Mouse (Mus musculus): ENCODE results near the gene Cd151. TPM values are rescaled to one million over a fixed set of nuclear protein-coding genes. Genes with fewer than 3 reads are reported as not detected.

Gene Cd151
- polyA plus RNA-seq, 1 experiment from 2014 or later: 49.6 TPM

- peak overlapping the region; percentile 77 for H3K9ac ChIP-seq (replicated peaks; ENCODE audit: low read depth)
- TF ChIP-seq EP300 (IDR thresholded peaks at IDR 0.05): no peak
- TF ChIP-seq CTCF (IDR thresholded peaks at IDR 0.05): no peak
- peak overlapping the region; percentile 68 for H3K4me3 ChIP-seq (ENCODE audit: low read depth, low read length)
- no peak overlapping the region for H3K27ac ChIP-seq (ENCODE audit: low read length)
- peaks cover 33% of the 10 kb centered on the region for H3K4me1 ChIP-seq (ENCODE audit: insufficient read depth, low read depth, low read length)
- no peaks in the 10 kb centered on the region for H3K27me3 ChIP-seq (replicated peaks; ENCODE audit: insufficient read depth, low read length)
- no peak for ATAC-seq
- DNase-seq (ENCODE audit: low spot score): no peak
- no peaks in the 10 kb centered on the region for H3K9me3 ChIP-seq (ENCODE audit: low read length)
- peak overlapping the region; percentile 94 for H3K4me2 ChIP-seq (replicated peaks; ENCODE audit: low read depth, low read length)
- WGBS: 5% methylated on average over 5 of the region's 5 CpGs
- H3K36me3 ChIP-seq (ENCODE audit: insufficient read depth, low read length): peaks cover 15% of the 10 kb centered on the region
Measured at GRCm38 (mm10) chr7:141474160-141474559, 7.0 kb downstream of the Cd151 start.

DNA sequence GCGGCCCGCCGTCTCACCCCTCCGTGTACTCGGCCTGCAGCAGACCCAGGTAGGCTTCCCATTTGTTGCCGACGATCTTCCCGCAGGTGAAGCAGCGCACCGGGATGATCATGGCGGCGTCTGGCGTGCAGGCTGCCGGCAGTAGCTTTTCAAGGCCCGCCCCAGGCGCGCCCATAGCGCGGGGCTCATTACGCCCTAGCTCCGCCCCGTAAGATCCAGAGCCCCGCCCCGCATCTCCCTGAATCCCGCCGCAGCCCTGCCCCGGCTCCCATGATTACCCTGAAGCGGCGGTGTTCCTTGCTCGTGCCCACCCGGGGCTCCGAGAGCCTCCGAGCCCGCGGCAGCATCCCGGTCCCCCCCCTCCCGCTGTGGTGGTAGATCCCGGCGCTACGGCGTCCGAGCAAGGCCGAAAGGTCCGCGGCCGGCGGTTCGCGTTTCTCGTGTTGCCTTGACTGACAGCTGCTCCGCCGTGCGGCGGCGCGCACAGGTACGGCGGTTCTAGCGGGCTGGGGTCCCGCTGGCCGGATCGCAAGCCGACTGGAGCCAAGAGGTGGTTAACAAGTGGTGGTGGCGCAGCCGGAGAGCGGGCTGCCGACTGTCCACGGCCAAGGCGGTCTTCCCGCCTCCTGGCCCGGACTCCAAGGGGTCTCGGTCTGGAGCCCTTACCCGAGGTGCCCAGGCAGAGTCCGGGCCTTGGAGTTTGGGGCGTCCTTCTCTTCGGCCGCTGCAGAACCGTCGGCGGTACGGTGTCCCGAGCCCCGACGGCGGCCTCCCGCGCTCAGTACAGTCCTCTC lies 8.0 kb downstream of the Cd151 start, which contains the start of the genes Polr2l and Tspan4:
Gene Polr2l, minus strand, starts transcription at position 122 of the 794 bp plus-strand sequence.
Gene Tspan4, plus strand, starts transcription at position 230 of the 794 bp plus-strand sequence.
- ATAC-seq (peak; percentile 52), DNase-seq (ENCODE audit: low spot score) (peak; percentile 89)
- peak within 1 kb of the TSS; percentile 68 for H3K4me3 ChIP-seq (ENCODE audit: low read depth, low read length)
- peak within 1 kb of the TSS; percentile 98 for H3K27ac ChIP-seq (ENCODE audit: low read length)
- H3K27me3 ChIP-seq (replicated peaks; ENCODE audit: insufficient read depth, low read length): no peaks in the 10 kb centered on the region
- WGBS: under 1% methylated on average over 81 of the region's 87 CpGs
- peak within 1 kb of the TSS; percentile 77 for H3K9ac ChIP-seq (replicated peaks; ENCODE audit: low read depth)
- peaks cover 26% of the 10 kb centered on the region for H3K4me1 ChIP-seq (ENCODE audit: insufficient read depth, low read depth, low read length)
- peaks cover 15% of the 10 kb centered on the region for H3K36me3 ChIP-seq (ENCODE audit: insufficient read depth, low read length)
- H3K4me2 ChIP-seq (replicated peaks; ENCODE audit: low read depth, low read length): peak within 1 kb of the TSS; percentile 94
- H3K9me3 ChIP-seq (ENCODE audit: low read length): no peaks in the 10 kb centered on the region
- TF ChIP-seq CTCF (IDR thresholded peaks at IDR 0.05) (0 out of 2 replicates have a peak, but pooled peaks have one; percentile 6), EP300 (IDR thresholded peaks at IDR 0.05) (no peak)

DNA sequence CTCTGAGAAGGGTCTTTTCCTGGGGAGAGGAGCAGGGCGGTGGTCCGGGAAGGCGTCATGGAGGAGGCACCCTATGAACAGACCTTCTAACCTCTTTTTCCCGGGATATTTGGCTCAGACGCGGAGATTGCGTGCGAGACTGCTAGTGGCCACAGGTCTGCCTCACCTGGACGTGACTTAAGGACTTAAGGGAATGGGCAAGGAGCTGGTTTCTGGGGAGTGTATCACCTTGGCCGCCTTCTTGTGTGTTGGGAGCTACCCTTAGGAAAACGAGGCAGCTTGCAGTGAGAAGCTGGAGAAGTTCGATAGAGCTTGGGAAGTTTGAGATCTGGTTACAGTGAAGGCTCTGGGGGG lies 8.6 kb downstream of the Cd151 start:
- DNase-seq (ENCODE audit: low spot score): peak; percentile 58

DNA sequence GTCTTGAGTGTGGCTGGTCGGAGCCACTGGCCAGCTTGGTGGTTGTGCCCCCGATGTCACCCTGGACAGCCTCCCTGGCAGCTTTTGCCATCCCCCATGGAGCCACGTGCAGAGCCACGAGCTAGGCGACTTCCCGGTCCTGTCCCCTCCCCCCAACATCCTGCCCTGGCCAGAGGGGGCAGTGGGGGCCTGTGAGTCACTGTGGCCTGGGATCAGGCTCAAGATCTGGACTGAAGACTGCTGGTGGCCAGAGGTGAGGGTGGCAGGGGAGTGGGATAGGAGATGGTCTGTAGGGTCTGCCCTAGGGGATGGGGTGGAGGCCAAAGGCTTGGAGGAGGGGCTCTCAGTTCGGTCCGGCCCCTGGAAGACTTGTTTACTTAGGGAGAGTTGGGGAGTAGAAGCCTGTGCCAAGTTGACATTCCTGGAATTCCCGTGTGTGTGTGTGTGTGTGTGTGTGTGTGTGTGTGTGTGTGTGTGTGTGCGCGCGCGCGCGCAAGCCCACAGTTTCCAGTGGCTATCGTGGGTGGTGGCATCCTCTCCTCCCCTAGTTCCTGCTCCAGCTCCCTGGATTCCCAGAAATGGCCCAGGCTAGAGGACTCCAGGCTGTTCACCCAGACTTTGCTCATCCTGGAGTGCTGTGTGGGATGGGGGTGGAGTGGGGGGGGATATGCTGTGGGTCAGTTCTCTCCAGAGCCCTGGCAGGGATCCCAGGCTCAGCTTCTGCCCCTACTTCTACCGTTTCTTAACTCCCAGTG lies 9.2 kb downstream of the Cd151 start:
- peaks cover 31% of the 10 kb centered on the region for H3K4me1 ChIP-seq (ENCODE audit: insufficient read depth, low read depth, low read length)
- H3K9me3 ChIP-seq (ENCODE audit: low read length): no peaks in the 10 kb centered on the region
- peaks cover 5% of the 10 kb centered on the region for H3K36me3 ChIP-seq (ENCODE audit: insufficient read depth, low read length)
- no peaks in the 10 kb centered on the region for H3K27me3 ChIP-seq (replicated peaks; ENCODE audit: insufficient read depth, low read length)
- ATAC-seq (peak; percentile 86), DNase-seq (ENCODE audit: low spot score) (peak; percentile 96)
- peak overlapping the region; percentile 77 for H3K9ac ChIP-seq (replicated peaks; ENCODE audit: low read depth)
- peak overlapping the region; percentile 98 for H3K27ac ChIP-seq (ENCODE audit: low read length)
- TF ChIP-seq CTCF (IDR thresholded peaks at IDR 0.05) (peak; percentile 75), EP300 (IDR thresholded peaks at IDR 0.05) (peak; percentile 91)
- H3K4me2 ChIP-seq (replicated peaks; ENCODE audit: low read depth, low read length): peak overlapping the region; percentile 94
- 3% methylated on average over 8 of the region's 17 CpGs for WGBS
- peak overlapping the region; percentile 68 for H3K4me3 ChIP-seq (ENCODE audit: low read depth, low read length)

More for the DNA sequence above, 8.6 kb downstream of the Cd151 start:
- peak overlapping the region; percentile 98 for H3K27ac ChIP-seq (ENCODE audit: low read length)
- H3K4me3 ChIP-seq (ENCODE audit: low read depth, low read length): peak overlapping the region; percentile 68
- no peak for ATAC-seq
- H3K4me1 ChIP-seq (ENCODE audit: insufficient read depth, low read depth, low read length): peaks cover 26% of the 10 kb centered on the region
- peaks cover 11% of the 10 kb centered on the region for H3K36me3 ChIP-seq (ENCODE audit: insufficient read depth, low read length)
- WGBS: under 1% methylated on average over 12 of the region's 12 CpGs
- no peaks in the 10 kb centered on the region for H3K9me3 ChIP-seq (ENCODE audit: low read length)
- TF ChIP-seq CTCF (IDR thresholded peaks at IDR 0.05): no peak
- TF ChIP-seq EP300 (IDR thresholded peaks at IDR 0.05): no peak
- H3K27me3 ChIP-seq (replicated peaks; ENCODE audit: insufficient read depth, low read length): no peaks in the 10 kb centered on the region
- H3K4me2 ChIP-seq (replicated peaks; ENCODE audit: low read depth, low read length): peak overlapping the region; percentile 94
- peak overlapping the region; percentile 77 for H3K9ac ChIP-seq (replicated peaks; ENCODE audit: low read depth)

DNA sequence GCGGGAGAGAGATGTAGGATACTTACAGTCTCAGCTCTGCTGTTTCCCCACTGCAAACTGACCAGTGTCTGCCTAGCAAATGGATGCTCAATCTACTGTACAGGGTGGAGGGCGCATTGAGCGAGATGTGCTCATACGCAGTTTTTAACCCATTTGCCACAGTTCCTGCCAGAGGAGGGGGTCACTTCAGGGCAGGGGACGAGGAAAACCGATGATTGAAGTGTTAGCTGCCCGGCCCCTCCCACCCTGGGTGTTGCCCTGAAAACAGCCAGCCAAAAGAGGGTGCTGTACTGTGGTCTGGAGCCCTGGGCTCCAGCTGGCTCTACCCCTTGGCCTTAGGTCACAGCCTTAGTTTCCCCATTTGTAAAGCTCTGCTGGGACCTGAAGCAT lies 9.8 kb downstream of the Cd151 start:
- 1% methylated on average over 7 of the region's 7 CpGs for WGBS
- Histone ChIP-seq H3K4me1 (ENCODE audit: insufficient read depth, low read depth, low read length) (peaks cover 36% of the 10 kb centered on the region), H3K9me3 (ENCODE audit: low read length) (no peaks in the 10 kb centered on the region), H3K27ac (ENCODE audit: low read length) (peak overlapping the region; percentile 98), H3K4me3 (ENCODE audit: low read depth, low read length) (peak overlapping the region; percentile 68), H3K27me3 (replicated peaks; ENCODE audit: insufficient read depth, low read length) (0 out of 2 replicates have a peak, but pooled peaks cover 3% of the 10 kb centered on the region), H3K4me2 (replicated peaks; ENCODE audit: low read depth, low read length) (peak overlapping the region; percentile 94), H3K9ac (replicated peaks; ENCODE audit: low read depth) (peak overlapping the region; percentile 36), H3K36me3 (ENCODE audit: insufficient read depth, low read length) (peaks cover 3% of the 10 kb centered on the region; the same call in 1 of the 2 replicates)
- DNase-seq (ENCODE audit: low spot score) (no peak), ATAC-seq (peak; percentile 16; the same call in 1 of the 2 replicates)
- no peak for TF ChIP-seq EP300 (IDR thresholded peaks at IDR 0.05)
- peak; percentile 48 for TF ChIP-seq CTCF (IDR thresholded peaks at IDR 0.05)

Data from lung, postnatal 0 days (tissue).